Mouse (Mus musculus): ENCODE results near the gene Clec4e.

- TF ChIP-seq CTCF (IDR thresholded peaks at IDR 0.05; ENCODE audit: low read depth, low read length) (no peak), POLR2A (IDR thresholded peaks at IDR 0.05; ENCODE audit: insufficient read depth, low read length) (no peak)
Observed at GRCm38 (mm10) chr6:123265809-123266208, 23.9 kb downstream of the Clec4e start.

Data from ES-Bruce4 (cell line).